Mouse (Mus musculus): ENCODE measurements around the gene Pth1r.

Pth1r gene

GRCm38 (mm10) chr9:110746961-110747360, at the start of gene Pth1r:
TSS of gene Pth1r (minus strand) at chr9:110747145.
- in situ Hi-C loops (cut with MboI; ENCODE audit: unreplicated experiment in 2 of 2): no loop called here

GRCm38 (mm10) chr9:110790462-110790861, 43.5 kb upstream of the Pth1r start:
- in situ Hi-C loops (cut with MboI; ENCODE audit: unreplicated experiment in 2 of 2): no loop called here

- in situ Hi-C loops (cut with MboI; ENCODE audit: unreplicated experiment in 2 of 2): no loop called here
Measured at GRCm38 (mm10) chr9:110788169-110788568, 41.2 kb upstream of the Pth1r start.

GRCm38 (mm10) chr9:110783611-110784010, 36.7 kb upstream of the Pth1r start:
- in situ Hi-C loops (cut with MboI; ENCODE audit: unreplicated experiment in 2 of 2): loop anchor here (5.0 kb wide), 1 partner anchor 371 kb away; no protein-coding TSS in a partner anchor

- in situ Hi-C loops (cut with MboI; ENCODE audit: unreplicated experiment in 2 of 2): loop anchor here (5.0 kb wide), 1 partner anchor 369 kb away; no protein-coding TSS in a partner anchor
Measured at GRCm38 (mm10) chr9:110781731-110782130, 34.8 kb upstream of the Pth1r start.

GRCm38 (mm10) chr9:110781256-110781721, 34.3 kb upstream of the Pth1r start:
- in situ Hi-C loops (cut with MboI; ENCODE audit: unreplicated experiment in 2 of 2): loop anchor here (5.0 kb wide), 1 partner anchor 369 kb away; no protein-coding TSS in a partner anchor

- in situ Hi-C loops (cut with MboI; ENCODE audit: unreplicated experiment in 2 of 2): loop anchor here in 1 of 2 experiments (5.0 to 10.0 kb wide), 2 partner anchors 67 to 145 kb away; no protein-coding TSS in a partner anchor
Measured at GRCm38 (mm10) chr9:110779242-110779913, 32.4 kb upstream of the Pth1r start.

- in situ Hi-C loops (cut with MboI; ENCODE audit: unreplicated experiment in 2 of 2): loop anchor here in 1 of 2 experiments (5.0 to 10.0 kb wide), 2 partner anchors 66 to 144 kb away; no protein-coding TSS in a partner anchor
Measured at GRCm38 (mm10) chr9:110778559-110778958, 31.6 kb upstream of the Pth1r start.

GRCm38 (mm10) chr9:110778100-110778499, 31.2 kb upstream of the Pth1r start:
- in situ Hi-C loops (cut with MboI; ENCODE audit: unreplicated experiment in 2 of 2): loop anchor here in 1 of 2 experiments (5.0 to 10.0 kb wide), 2 partner anchors 66 to 143 kb away; no protein-coding TSS in a partner anchor

- in situ Hi-C loops (cut with MboI; ENCODE audit: unreplicated experiment in 2 of 2): loop anchor here in 1 of 2 experiments (5.0 to 10.0 kb wide), 2 partner anchors 63 to 141 kb away; no protein-coding TSS in a partner anchor
Measured at GRCm38 (mm10) chr9:110775269-110776022, 28.5 kb upstream of the Pth1r start.

GRCm38 (mm10) chr9:110774403-110775268, 27.7 kb upstream of the Pth1r start:
- in situ Hi-C loops (cut with MboI; ENCODE audit: unreplicated experiment in 2 of 2): loop anchor here in 1 of 2 experiments (5.0 to 10.0 kb wide), 2 partner anchors 62 to 140 kb away; no protein-coding TSS in a partner anchor

- in situ Hi-C loops (cut with MboI; ENCODE audit: unreplicated experiment in 2 of 2): loop anchor here in 1 of 2 experiments (10.0 kb wide), 1 partner anchor 138 kb away; no protein-coding TSS in a partner anchor
Measured at GRCm38 (mm10) chr9:110772336-110772735, 25.4 kb upstream of the Pth1r start.

- in situ Hi-C loops (cut with MboI; ENCODE audit: unreplicated experiment in 2 of 2): no loop called here
Measured at GRCm38 (mm10) chr9:110763405-110763804, 16.5 kb upstream of the Pth1r start.

- in situ Hi-C loops (cut with MboI; ENCODE audit: unreplicated experiment in 2 of 2): no loop called here
Measured at GRCm38 (mm10) chr9:110762763-110763162, 15.8 kb upstream of the Pth1r start.

- in situ Hi-C loops (cut with MboI; ENCODE audit: unreplicated experiment in 2 of 2): no loop called here
Measured at GRCm38 (mm10) chr9:110760886-110761285, 13.9 kb upstream of the Pth1r start.

GRCm38 (mm10) chr9:110759265-110759664, 12.3 kb upstream of the Pth1r start:
- in situ Hi-C loops (cut with MboI; ENCODE audit: unreplicated experiment in 2 of 2): loop anchor here in 1 of 2 experiments (10.0 kb wide), 1 partner anchor 344 kb away; the partner anchor contains the start of gene Ngp

GRCm38 (mm10) chr9:110758605-110759004, 11.7 kb upstream of the Pth1r start:
- in situ Hi-C loops (cut with MboI; ENCODE audit: unreplicated experiment in 2 of 2): loop anchor here in 1 of 2 experiments (10.0 kb wide), 1 partner anchor 344 kb away; the partner anchor contains the start of gene Ngp

GRCm38 (mm10) chr9:110757816-110758215, 10.9 kb upstream of the Pth1r start:
- in situ Hi-C loops (cut with MboI; ENCODE audit: unreplicated experiment in 2 of 2): loop anchor here in 1 of 2 experiments (10.0 kb wide), 1 partner anchor 343 kb away; the partner anchor contains the start of gene Ngp

- in situ Hi-C loops (cut with MboI; ENCODE audit: unreplicated experiment in 2 of 2): loop anchor here in 1 of 2 experiments (10.0 kb wide), 1 partner anchor 339 kb away; the partner anchor contains the start of gene Ngp
Measured at GRCm38 (mm10) chr9:110753773-110754172, 6.8 kb upstream of the Pth1r start.

Data from v-Abl transformed pro-B cells (cell line).